Mouse (Mus musculus) testis, adult 2 months (tissue): ENCODE data around the gene Mip.

Source experiments
- CTCF ChIP-seq: fragments of 200-500 bp; IDR thresholded peaks from 2 replicates; pipeline ENCODE4 v1.5.1; 2012; ENCODE audit warnings: low read depth, mild to moderate bottlenecking, inconsistent platforms, low read length, moderate library complexity; ENCODE audit not compliant: control insufficient read depth, insufficient read depth, insufficient replicate concordance
- POLR2A ChIP-seq: fragments of 200-500 bp; IDR thresholded peaks from 2 replicates; pipeline ENCODE4 v1.6.1; 2012; ENCODE audit warnings: low read depth, mild to moderate bottlenecking, inconsistent platforms, low read length, moderate library complexity; ENCODE audit not compliant: control insufficient read depth

GRCm38 (mm10) chr10:128237807-128238480 lies 12.3 kb downstream of the Mip start:
- TF ChIP-seq CTCF (no peak), POLR2A (no peak)
